Mouse (Mus musculus) E14TG2a.4 (cell line): Measurements from ENCODE around the gene Smarcd2.

Experiments used
- CTCF ChIP-seq: conservative IDR thresholded peaks from 2 replicates; pipeline ENCODE4 v1.5.1; 2014; ENCODE audit warnings: low read length
- NANOG ChIP-seq: IDR thresholded peaks from 2 replicates; pipeline ENCODE4 v1.6.1; 2014; ENCODE audit warnings: borderline replicate concordance, low read length, mixed read lengths
- POU5F1 ChIP-seq: IDR thresholded peaks from 2 replicates; pipeline ENCODE4 v1.6.1; 2014; ENCODE audit warnings: low read length, borderline replicate concordance

DNA sequence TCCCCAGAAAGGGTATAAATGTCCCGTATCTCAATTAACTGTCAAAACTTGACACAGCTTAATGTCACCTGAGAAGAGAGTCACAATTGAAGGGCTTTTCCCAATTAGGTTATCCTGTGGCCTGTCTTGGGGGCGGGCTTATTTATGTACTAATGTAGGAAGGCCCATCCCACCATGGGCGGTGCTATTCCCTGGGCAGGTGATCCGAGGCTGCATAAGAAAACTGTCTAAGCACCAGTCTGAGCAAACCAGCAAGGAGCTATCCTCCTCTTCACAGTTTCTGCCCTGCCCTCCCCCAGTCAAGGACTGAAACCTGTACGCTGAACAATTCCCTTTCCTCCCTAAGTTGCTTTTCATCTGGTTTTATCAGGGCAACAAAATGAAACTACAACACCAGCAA lies 17.6 kb upstream of the Smarcd2 start:
- TF ChIP-seq CTCF (no peak), NANOG (no peak), POU5F1 (no peak)
